Mouse (Mus musculus) ovary, postnatal 36 days (tissue): Measurements from ENCODE around the gene Kdm4d.
"Not testable (repeated sequence)": the region's sequence is repeated elsewhere in the genome, so short reads cannot be mapped to it uniquely, and the experiment has no call there.

Experiments used
- DNase-seq: peaks from one replicate; pipeline ENCODE4 v3.0.0; 2022; ENCODE audit warnings: low spot score, mixed read lengths

Gene Kdm4d

GRCm38 (mm10) chr9:14500023-14500915, at the start of gene Kdm4d, which contains the start of gene Cwc15:
TSS of gene Kdm4d (minus strand) at chr9:14500482.
TSS of gene Cwc15 (plus strand) at chr9:14500617.
- peak; percentile 87 for DNase-seq

- DNase-seq: no peak
These were observed 48.1 kb upstream of the Kdm4d start for GRCm38 (mm10) chr9:14548366-14548761.

GRCm38 (mm10) chr9:14547584-14548365, 47.5 kb upstream of the Kdm4d start:
- DNase-seq: no peak

- no peak for DNase-seq
These were observed 43.9 kb upstream of the Kdm4d start for GRCm38 (mm10) chr9:14544034-14544757.

- no peak for DNase-seq
These were observed 34.7 kb upstream of the Kdm4d start for GRCm38 (mm10) chr9:14534833-14535456.

- DNase-seq: no peak
These were observed 33.4 kb upstream of the Kdm4d start for GRCm38 (mm10) chr9:14533659-14534058.

- DNase-seq: no peak
These were observed 32.0 kb upstream of the Kdm4d start for GRCm38 (mm10) chr9:14532283-14532682.

- no peak for DNase-seq
These were observed 29.7 kb upstream of the Kdm4d start for GRCm38 (mm10) chr9:14530004-14530403.

GRCm38 (mm10) chr9:14523408-14524043, 23.2 kb upstream of the Kdm4d start:
- peak; percentile 74 for DNase-seq

- no peak for DNase-seq
These were observed 21.4 kb upstream of the Kdm4d start for GRCm38 (mm10) chr9:14521695-14522094.

GRCm38 (mm10) chr9:14520971-14521670, 20.8 kb upstream of the Kdm4d start:
- no peak for DNase-seq

- DNase-seq: no peak
These were observed 17.8 kb upstream of the Kdm4d start for GRCm38 (mm10) chr9:14518105-14518504.

- no peak for DNase-seq
These were observed 17.0 kb upstream of the Kdm4d start for GRCm38 (mm10) chr9:14517296-14517695.

- peak; percentile 14 for DNase-seq
These were observed 12.6 kb upstream of the Kdm4d start for GRCm38 (mm10) chr9:14512633-14513445.

- no peak for DNase-seq
These were observed 688 bp upstream of the Kdm4d start for GRCm38 (mm10) chr9:14500916-14501424.

GRCm38 (mm10) chr9:14498896-14499705, 1.2 kb downstream of the Kdm4d start:
- DNase-seq: no peak

GRCm38 (mm10) chr9:14463668-14464067, 36.6 kb downstream of the Kdm4d start:
- not testable (repeated sequence) for DNase-seq

GRCm38 (mm10) chr9:14462536-14462935, 37.7 kb downstream of the Kdm4d start:
- not testable (repeated sequence) for DNase-seq

- DNase-seq: no peak
These were observed 44.0 kb downstream of the Kdm4d start for GRCm38 (mm10) chr9:14456320-14456719.
